Mouse (Mus musculus) small intestine, adult 2 months (tissue): ENCODE data around the gene Hist1h4b.

Source experiments
- CTCF ChIP-seq: fragments of 200-500 bp; IDR thresholded peaks from 2 replicates; pipeline ENCODE4 v1.5.1; 2012; ENCODE audit warnings: low read depth, mild to moderate bottlenecking, control low read depth, inconsistent platforms, low read length, moderate library complexity, mixed read lengths; ENCODE audit not compliant: insufficient replicate concordance, insufficient read length; ENCODE audit errors: extremely low read depth
- POLR2A ChIP-seq: fragments of 200-500 bp; IDR thresholded peaks from 2 replicates; pipeline ENCODE4 v1.6.1; 2012; ENCODE audit warnings: low read depth, mild to moderate bottlenecking, control low read depth, inconsistent platforms, low read length, moderate library complexity

DNA sequence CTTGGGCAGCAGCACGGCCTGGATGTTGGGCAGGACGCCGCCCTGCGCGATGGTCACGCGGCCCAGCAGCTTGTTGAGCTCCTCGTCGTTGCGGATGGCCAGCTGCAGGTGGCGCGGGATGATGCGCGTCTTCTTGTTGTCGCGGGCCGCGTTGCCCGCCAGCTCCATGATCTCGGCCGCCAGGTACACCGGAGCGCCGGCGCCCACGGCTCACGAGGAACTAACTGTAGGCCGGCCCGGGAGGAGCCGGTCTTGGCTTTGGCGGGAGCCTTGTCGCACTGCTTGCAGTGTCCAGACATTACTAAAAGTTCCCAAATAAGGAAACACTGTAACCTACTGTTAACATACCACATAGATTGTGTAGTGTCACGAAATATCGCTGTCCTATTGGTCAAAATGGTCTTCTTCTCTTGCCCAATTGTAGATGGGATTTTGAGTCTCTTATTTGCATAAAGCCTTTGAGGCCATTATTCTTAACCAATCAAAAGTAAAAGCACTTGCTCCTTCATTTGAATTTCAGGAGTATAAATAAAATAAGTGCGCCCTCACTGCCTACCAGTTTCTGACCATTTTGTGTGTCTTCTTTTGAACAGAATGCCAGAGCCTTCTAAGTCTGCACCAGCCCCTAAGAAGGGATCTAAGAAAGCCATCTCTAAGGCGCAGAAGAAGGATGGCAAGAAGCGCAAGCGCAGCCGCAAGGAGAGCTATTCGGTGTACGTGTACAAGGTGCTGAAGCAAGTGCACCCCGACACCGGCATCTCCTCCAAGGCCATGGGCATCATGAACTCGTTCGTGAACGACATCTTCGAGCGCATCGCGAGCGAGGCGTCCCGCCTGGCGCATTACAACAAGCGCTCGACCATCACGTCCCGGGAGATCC is 10.4 kb upstream of the Hist1h4b start, which contains the start of gene Hist1h2bb:
- peak; percentile 12; the same call in 1 of the 2 replicates for TF ChIP-seq CTCF
- TF ChIP-seq POLR2A: peak; percentile 56; the same call in 1 of the 2 replicates
